Mouse (Mus musculus): ENCODE results near the gene Rpa3.

Gene Rpa3

DNA sequence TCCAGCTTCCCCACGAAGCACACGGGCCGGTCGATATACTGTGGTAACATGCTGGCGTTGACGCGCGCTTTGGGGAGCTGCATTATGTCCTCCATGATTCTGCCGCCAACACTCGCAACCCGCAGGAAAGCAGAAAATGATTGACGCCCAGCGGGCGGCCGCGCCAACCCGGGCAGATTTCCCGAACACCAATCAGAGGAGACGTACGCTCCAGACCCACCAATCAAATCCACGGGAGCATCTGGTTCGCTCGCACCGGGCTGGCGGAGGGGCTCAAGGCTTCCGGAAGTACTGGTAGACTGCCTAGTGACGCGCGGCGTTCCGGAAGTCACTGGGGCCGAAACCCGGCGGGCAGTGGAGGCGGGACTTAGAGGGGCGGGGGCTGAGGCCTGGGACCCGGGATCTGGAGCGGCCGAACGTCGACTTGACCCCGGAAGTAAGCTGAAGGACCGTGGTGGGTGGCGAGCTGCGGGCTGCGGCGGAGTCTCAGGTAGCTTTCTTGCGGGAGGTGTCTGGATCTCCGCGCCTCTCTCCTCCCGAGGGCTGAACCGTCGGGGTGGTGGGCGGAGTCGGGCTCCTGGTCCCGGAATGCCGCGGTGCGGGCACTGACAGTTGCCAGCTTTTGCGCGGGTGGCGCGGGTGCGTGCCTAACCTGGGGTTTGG lies at the start of gene Rpa3, which contains the start of the genes Umad1 and Gm45062:
Rpa3 (minus strand) TSS at position 170 of the 663 bp plus-strand sequence.
Umad1 (plus strand) TSS at position 285 of the 663 bp plus-strand sequence.
Gm45062 (plus strand) TSS at position 447 of the 663 bp plus-strand sequence.
- peaks cover 8% of the 10 kb centered on the region for H3K4me1 ChIP-seq (replicated peaks; ENCODE audit: low read depth, low read length)
- H3K4me3 ChIP-seq (replicated peaks; ENCODE audit: low read length), result peak within 1 kb of the TSS; percentile 94
- H3K9me3 ChIP-seq (ENCODE audit: low read length), result peaks cover 25% of the 10 kb centered on the region
- no peaks in the 10 kb centered on the region; the same call in 1 of the 2 replicates for H3K27me3 ChIP-seq (ENCODE audit: insufficient read depth, low read length)
- peaks cover 16% of the 10 kb centered on the region for H3K36me3 ChIP-seq (ENCODE audit: insufficient read depth, low read length)
- TF ChIP-seq NANOG (IDR thresholded peaks at IDR 0.05; ENCODE audit: borderline replicate concordance, low read length) (peak; percentile 11; the same call in 1 of the 2 replicates), CTCF (conservative IDR thresholded peaks at IDR 0.05; ENCODE audit: low read length) (no peak)

DNA sequence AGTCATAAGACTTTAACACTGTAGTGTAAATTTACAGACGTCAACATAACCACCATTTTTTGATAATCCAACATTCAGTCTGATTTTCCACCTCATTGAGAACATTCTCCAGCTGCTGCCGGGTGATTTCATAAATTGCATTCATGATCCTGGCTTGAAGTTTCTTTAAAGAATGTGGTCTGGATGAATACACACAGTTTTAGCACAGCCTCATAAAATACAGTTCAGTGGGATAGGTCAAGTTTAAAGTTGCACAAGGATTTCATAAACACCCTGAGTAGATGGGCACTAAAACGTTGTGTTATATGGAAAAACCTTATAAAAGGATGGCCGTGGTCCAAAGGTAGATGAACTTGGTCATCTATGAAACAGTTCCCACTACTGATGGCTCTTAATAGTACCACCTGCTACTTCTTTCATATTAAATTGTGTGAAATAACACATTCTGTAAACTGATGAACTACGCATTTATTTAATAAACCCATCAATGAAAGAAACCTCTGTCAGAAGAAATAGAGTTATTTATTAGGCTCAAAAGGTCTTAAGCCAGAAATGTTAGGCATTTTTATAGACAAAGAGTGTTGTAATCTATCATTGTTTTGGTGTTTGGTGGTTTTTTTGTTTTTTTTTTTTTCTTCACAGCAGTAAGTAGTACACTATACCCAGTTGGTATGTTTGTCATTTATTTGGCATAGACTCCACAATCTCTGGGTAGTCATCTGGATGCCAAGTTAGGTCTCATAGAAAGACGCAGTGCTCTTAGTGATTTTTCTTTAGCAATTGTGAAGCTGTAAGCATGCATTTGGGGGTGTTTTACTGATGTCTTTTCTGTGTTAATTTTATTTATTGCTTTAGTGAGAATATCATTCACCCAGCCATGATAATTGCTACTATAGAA lies 49.2 kb upstream of the Rpa3 start:
- Histone ChIP-seq H3K36me3 (ENCODE audit: insufficient read depth, low read length) (no peaks in the 10 kb centered on the region), H3K9me3 (ENCODE audit: low read length) (peaks cover 4% of the 10 kb centered on the region; the same call in 1 of the 2 replicates), H3K4me3 (replicated peaks; ENCODE audit: low read length) (no peak overlapping the region), H3K4me1 (replicated peaks; ENCODE audit: low read depth, low read length) (no peaks in the 10 kb centered on the region), H3K27me3 (ENCODE audit: insufficient read depth, low read length) (no peaks in the 10 kb centered on the region)
- TF ChIP-seq NANOG (IDR thresholded peaks at IDR 0.05; ENCODE audit: borderline replicate concordance, low read length) (no peak), CTCF (conservative IDR thresholded peaks at IDR 0.05; ENCODE audit: low read length) (no peak), POU5F1 (IDR thresholded peaks at IDR 0.05; ENCODE audit: borderline replicate concordance, low read length) (no peak)

DNA sequence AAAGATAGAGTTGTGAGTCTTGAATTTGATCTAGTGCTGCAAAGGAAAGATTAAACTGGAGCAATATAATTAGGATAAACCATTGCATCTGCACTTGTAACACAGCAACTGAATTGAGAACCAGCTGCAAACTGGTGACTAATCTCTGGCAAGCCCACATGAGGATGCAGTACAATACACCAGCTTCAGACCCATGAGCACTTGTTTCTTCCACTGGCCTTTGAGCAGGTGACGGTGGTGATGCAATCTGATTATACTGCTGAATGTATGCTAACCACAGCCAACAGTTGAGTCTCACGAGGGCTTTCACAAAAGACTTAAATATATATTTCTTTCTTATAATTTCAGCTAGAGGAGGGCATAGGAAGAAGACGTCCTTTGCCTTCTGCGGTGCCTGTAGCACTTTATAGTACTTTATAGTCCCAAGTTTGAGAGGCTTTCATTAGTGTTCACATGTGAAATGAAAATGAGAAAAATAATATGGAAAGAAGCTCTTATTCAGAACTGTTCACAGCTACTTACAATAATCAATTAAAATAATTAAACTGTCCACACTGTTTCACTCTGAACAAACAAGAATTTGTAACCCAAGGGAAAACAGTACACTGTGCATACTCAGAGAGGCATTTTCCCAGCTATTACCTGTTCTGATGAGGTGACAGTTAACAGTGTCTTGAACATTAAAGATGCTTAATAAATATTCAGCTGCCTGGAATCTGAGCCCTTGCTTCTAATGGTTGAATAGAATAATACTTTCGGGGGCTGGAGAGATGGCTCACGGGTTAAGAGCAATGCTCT lies 40.3 kb upstream of the Rpa3 start:
- H3K27me3 ChIP-seq (ENCODE audit: insufficient read depth, low read length), result no peaks in the 10 kb centered on the region
- no peak overlapping the region for H3K4me3 ChIP-seq (replicated peaks; ENCODE audit: low read length)
- TF ChIP-seq POU5F1 (IDR thresholded peaks at IDR 0.05; ENCODE audit: borderline replicate concordance, low read length) (no peak), NANOG (IDR thresholded peaks at IDR 0.05; ENCODE audit: borderline replicate concordance, low read length) (no peak), CTCF (conservative IDR thresholded peaks at IDR 0.05; ENCODE audit: low read length) (no peak)
- no peaks in the 10 kb centered on the region for H3K36me3 ChIP-seq (ENCODE audit: insufficient read depth, low read length)
- peaks cover 13% of the 10 kb centered on the region for H3K9me3 ChIP-seq (ENCODE audit: low read length)
- H3K4me1 ChIP-seq (replicated peaks; ENCODE audit: low read depth, low read length), result no peaks in the 10 kb centered on the region

DNA sequence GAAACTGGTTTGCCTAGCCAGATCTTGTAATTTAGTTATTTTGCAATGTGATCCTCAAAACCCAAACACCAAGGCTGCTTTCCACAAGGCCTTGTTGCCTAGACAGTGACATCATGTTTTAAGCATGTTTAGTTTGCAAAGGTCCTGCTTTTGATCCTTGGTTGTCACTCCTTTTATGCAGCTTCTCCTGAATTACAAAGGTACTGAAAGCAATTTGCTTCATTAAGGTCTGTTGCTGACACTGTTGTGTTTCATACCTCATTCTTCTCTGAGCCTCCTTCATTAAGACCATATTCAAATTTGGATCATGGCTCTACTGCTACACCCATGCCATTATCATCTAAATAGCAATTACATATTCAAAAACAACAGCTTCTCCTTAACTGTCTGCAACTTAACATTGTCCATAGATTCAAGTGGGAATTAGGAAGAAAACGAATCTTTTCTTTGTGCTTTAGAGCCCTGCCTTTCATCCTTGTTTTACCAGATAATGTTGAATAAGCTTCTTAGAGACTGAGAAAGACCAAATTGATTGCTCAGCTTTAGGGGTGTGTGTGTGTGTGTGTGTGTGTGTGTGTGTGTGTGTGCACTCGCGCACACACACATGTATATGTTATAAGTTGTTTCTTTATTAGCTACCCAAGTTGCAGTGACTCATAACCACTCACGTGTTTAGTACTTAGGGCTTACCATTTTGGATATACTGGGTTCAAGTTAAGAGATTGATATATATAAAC lies 35.2 kb upstream of the Rpa3 start:
- Histone ChIP-seq H3K27me3 (ENCODE audit: insufficient read depth, low read length) (no peaks in the 10 kb centered on the region), H3K36me3 (ENCODE audit: insufficient read depth, low read length) (no peaks in the 10 kb centered on the region), H3K4me3 (replicated peaks; ENCODE audit: low read length) (no peak overlapping the region), H3K9me3 (ENCODE audit: low read length) (no peaks in the 10 kb centered on the region), H3K4me1 (replicated peaks; ENCODE audit: low read depth, low read length) (no peaks in the 10 kb centered on the region)
- TF ChIP-seq CTCF (conservative IDR thresholded peaks at IDR 0.05; ENCODE audit: low read length) (no peak), NANOG (IDR thresholded peaks at IDR 0.05; ENCODE audit: borderline replicate concordance, low read length) (no peak), POU5F1 (IDR thresholded peaks at IDR 0.05; ENCODE audit: borderline replicate concordance, low read length) (no peak)

DNA sequence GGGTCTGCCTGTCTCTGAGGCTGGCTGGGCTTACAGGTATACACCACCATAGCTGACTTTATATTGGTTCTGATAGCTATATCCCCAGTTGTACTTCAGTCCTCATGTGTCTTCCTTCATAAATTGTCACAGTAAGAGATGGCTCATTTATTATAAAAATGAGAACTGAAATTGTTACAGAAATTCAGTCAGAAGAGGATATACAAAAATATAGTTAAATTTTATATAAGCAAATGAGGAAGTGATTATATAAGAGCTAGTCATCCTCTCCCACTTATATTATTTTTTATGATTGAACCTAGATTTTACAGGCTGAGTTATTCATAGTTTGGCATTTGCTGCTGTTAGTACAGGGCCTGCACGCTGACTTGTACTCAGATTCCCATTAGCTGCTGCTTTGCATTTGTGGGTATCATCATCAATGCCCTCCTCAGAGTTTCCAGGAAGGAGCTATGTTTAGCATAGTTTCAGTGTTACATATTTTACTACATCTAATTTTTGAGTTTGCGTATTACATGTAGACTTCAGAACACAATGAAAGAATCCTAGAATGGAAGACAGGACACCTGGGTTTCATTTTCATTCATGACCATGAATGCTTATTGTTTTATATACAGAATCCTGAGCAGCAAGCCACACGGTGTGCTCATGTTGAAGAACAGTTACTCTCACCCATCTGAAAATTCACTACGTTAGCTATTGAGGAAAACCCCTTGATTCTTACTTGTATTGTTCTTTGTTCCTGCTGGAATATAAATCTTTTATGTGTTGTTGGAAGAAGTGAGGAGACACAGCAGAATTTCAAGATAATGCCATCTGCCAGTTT lies 30.0 kb upstream of the Rpa3 start:
- no peak for TF ChIP-seq CTCF (conservative IDR thresholded peaks at IDR 0.05; ENCODE audit: low read length)
- no peak for TF ChIP-seq NANOG (IDR thresholded peaks at IDR 0.05; ENCODE audit: borderline replicate concordance, low read length)
- TF ChIP-seq POU5F1 (IDR thresholded peaks at IDR 0.05; ENCODE audit: borderline replicate concordance, low read length), result no peak
- Histone ChIP-seq H3K9me3 (ENCODE audit: low read length) (no peaks in the 10 kb centered on the region), H3K4me1 (replicated peaks; ENCODE audit: low read depth, low read length) (no peaks in the 10 kb centered on the region), H3K36me3 (ENCODE audit: insufficient read depth, low read length) (no peaks in the 10 kb centered on the region), H3K27me3 (ENCODE audit: insufficient read depth, low read length) (no peaks in the 10 kb centered on the region), H3K4me3 (replicated peaks; ENCODE audit: low read length) (no peak overlapping the region)

DNA sequence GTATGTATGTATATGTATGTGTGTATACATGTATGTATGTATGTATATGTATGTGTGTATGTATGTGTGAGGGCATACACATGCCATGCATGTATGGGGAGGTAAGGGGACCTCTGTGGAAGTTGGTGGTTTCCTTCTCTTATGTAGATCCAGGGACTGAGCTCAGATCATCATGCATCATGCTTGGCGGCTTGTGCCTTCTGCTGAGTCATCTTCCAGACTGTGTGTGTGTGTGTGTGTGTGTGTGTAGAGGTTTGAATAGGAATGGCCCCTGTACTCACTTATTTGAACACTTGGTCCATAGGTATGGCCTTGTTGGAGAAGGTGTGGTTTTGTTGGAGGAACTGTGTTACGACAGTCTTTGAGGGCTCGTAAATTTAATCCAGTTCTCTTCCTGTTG lies 27.2 kb upstream of the Rpa3 start:
- no peak for TF ChIP-seq CTCF (conservative IDR thresholded peaks at IDR 0.05; ENCODE audit: low read length)
- no peak for TF ChIP-seq POU5F1 (IDR thresholded peaks at IDR 0.05; ENCODE audit: borderline replicate concordance, low read length)
- no peak for TF ChIP-seq NANOG (IDR thresholded peaks at IDR 0.05; ENCODE audit: borderline replicate concordance, low read length)
- H3K36me3 ChIP-seq (ENCODE audit: insufficient read depth, low read length), result no peaks in the 10 kb centered on the region
- H3K4me3 ChIP-seq (replicated peaks; ENCODE audit: low read length), result no peak overlapping the region
- H3K27me3 ChIP-seq (ENCODE audit: insufficient read depth, low read length), result no peaks in the 10 kb centered on the region
- H3K9me3 ChIP-seq (ENCODE audit: low read length), result no peaks in the 10 kb centered on the region
- no peaks in the 10 kb centered on the region for H3K4me1 ChIP-seq (replicated peaks; ENCODE audit: low read depth, low read length)

DNA sequence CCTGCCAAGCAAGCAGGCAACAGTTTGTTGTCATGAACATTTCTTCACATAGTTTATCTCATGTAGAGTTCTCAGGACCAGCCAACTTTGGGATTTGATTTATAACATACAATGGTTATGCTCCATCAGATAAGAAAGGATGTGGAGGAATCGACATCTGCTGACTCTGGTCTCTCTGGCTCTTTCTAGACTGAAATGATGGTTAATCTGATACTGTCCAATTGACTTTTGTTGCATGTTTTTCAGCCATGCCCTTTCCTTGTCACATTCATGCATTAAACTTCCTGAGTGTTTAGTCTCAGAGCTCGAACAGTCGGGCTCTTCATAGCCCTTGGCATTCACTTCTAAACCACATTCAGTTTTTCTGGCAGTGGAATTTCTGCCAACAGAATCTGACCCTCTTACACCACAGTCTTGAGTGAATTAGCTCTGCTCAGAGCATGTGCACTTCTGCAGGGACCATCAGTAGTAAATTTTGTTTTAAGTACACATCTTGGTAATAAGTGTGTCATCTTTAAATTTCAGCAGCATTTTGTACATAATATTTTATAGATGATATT lies 26.5 kb upstream of the Rpa3 start:
- Histone ChIP-seq H3K27me3 (ENCODE audit: insufficient read depth, low read length) (no peaks in the 10 kb centered on the region), H3K4me3 (replicated peaks; ENCODE audit: low read length) (no peak overlapping the region), H3K9me3 (ENCODE audit: low read length) (no peaks in the 10 kb centered on the region), H3K4me1 (replicated peaks; ENCODE audit: low read depth, low read length) (no peaks in the 10 kb centered on the region), H3K36me3 (ENCODE audit: insufficient read depth, low read length) (no peaks in the 10 kb centered on the region)
- TF ChIP-seq CTCF (conservative IDR thresholded peaks at IDR 0.05; ENCODE audit: low read length) (no peak), NANOG (IDR thresholded peaks at IDR 0.05; ENCODE audit: borderline replicate concordance, low read length) (no peak), POU5F1 (IDR thresholded peaks at IDR 0.05; ENCODE audit: borderline replicate concordance, low read length) (no peak)

Measured in E14TG2a.4 (cell line).